Mouse (Mus musculus): Measurements from ENCODE around the gene Gstm4.

The Gstm4 gene

GRCm38 (mm10) chr3:108044394-108045140, at the start of gene Gstm4:
Gene Gstm4 (minus strand): TSS chr3:108044894.
- peak; percentile 82 to 89 for DNase-seq

- no peak for DNase-seq
Observed at GRCm38 (mm10) chr3:108094146-108094545, 49.5 kb upstream of the Gstm4 start.

- no peak for DNase-seq
Observed at GRCm38 (mm10) chr3:108093306-108093705, 48.6 kb upstream of the Gstm4 start.

- no peak for DNase-seq
Observed at GRCm38 (mm10) chr3:108092536-108093115, 47.9 kb upstream of the Gstm4 start, which contains the start of gene Gnat2. Gene Gnat2 (plus strand): TSS chr3:108092789.

GRCm38 (mm10) chr3:108092030-108092429, 47.3 kb upstream of the Gstm4 start:
- no peak for DNase-seq

- no peak for DNase-seq
Observed at GRCm38 (mm10) chr3:108090561-108090960, 45.9 kb upstream of the Gstm4 start.

DNA sequence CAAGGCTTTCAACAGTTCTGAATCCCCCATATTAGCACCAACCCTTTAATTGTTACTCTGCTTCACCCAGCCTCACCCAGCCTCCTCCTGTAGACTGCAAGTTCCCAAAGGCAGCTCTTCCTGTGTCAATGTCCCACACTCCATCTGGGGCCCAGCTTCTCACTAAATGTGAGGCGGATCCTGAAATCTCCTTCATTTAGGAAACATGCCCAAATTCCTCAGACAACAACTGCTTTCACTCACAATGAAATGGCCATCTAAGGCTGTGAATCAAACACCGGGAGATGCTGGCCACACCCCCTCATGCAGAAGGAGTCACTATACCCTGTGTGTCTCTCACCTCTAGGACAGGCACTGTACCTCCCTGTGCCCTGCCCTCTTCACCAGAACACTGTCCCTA, 45.2 kb upstream of the Gstm4 start:
- no peak for DNase-seq

- DNase-seq: no peak
Observed at GRCm38 (mm10) chr3:108088842-108089380, 44.2 kb upstream of the Gstm4 start.

DNA sequence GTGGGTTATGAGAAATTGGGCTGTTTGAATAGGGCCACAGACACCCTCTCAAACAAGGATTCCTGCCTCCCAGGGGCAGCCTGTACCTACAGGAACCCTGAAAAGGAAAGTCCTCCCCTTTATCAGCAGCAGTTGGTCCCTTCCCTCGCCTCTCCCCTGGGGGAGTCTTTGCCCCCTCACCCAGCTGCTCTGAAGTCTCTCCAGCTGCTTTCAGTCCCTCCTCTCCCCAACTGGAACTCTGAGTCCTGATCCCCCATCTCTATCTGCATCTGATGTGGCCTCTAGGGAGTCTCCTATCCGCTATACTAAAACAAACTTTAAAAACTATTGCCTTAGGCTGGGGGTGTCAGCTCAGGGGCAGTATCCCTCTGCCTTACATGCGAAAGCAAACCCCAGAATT, 42.6 kb upstream of the Gstm4 start:
- DNase-seq: no peak

DNA sequence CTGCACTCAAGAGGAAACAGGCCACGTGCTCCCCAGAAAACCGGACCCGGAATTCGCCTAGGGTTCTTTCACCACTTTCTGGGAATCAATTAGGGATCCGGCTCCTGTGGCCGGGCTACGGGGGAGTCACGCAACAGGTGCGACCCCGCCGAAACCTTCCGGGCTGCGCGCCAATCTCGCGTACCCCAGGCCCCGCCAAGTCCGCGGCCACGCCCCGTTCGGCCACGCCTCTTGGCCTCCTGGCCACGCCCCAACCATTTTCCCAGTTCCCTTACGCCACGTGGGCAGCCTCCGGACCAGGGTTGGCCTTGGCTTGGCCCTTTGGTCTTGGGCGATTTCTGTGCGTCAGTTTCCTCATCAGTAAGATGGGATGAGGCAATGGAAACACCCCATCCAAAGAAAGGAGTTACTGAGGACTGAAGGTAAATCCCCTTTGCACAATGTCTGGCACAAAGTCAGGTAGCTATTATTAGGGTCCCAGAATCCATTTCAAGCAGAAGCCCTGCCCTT, 41.8 kb upstream of the Gstm4 start, which contains the start of gene Ampd2:
Gene Ampd2 (minus strand): TSS at position 182 of the 510 bp plus-strand sequence.
- peak; percentile 56 to 73 for DNase-seq

DNA sequence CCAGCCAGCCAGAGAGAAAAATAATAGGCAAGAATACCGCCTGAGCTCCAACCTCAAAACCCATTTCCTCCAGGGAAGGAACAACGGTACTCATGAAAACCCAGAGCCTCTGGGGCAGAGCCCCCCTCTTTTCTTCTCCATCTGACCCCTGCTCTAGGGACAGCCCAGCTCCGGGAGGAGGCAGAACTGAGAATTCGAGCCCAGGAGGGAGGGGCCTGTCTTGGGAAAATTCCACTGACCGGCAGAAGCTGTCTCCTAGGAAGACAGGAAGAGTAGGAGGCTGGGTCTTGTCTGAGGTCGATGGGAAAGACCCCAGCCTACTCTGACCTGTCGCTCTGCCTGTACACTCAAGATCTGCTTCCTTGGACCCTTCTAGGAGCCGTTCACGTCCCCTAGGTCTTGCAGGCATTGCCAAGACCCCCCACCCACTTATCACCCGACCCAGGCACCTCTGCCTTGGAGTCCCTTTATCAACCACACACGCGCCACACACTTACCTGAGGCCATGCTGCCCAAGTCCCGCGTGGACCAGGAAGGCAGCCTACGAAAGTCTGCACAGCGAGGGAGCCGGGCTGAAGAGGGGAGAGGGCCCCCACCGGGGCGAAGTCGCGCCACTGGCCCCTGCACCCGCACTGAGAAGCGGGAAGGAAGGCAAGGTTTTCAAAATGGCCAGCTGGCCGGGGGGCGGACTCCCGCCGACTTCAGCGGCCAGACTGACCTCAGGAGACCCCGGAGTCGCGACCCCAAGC, 41.2 kb upstream of the Gstm4 start:
- peak; percentile 79 to 90 for DNase-seq

DNA sequence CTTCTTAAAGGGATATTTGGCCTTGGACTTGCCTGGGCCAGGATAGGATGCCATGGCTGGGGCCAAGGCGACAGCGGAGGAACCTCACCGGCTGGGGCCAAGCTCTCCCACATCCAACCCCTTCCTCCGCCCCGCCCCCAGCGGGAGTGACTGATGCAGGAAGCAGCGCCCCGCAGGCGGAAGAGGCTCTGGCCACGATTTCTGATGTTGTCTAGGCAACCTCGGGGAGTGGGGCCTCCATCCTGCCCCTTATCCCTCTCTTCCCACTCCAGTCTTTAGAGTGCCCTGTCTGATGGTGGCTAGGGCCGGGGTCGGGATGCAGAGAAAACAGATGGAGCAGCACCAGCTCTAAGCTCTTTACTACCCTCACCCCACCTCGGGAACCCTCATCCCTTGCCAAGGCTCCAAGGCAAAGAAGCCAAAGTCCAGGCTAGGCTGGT, 40.6 kb upstream of the Gstm4 start:
- peak; percentile 95 to 98 for DNase-seq

- no peak for DNase-seq
Observed at GRCm38 (mm10) chr3:108084767-108085270, 40.1 kb upstream of the Gstm4 start.

DNA sequence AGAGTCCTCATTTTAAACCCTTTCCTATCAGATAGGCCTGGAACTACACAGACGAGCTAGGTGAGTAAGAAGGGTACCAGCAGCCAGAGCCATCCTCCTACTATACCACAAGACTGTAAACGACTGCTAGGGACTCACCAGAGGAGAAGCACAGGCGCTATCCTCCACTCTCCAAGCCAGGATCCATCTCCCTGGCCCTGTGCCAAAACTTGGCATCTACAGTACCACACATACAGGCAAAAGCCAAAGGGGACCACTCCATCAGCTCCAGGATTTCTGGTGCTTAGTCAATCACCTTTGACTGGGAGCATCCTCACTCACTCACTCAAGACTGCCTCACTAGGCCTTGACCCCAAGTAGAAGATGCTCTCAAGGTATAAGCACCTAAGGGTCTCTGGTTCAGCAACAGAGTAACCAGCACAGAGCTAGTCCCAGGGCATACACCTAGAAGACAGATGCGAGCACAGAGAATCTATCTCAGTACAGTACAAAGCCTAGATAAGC, 39.3 kb upstream of the Gstm4 start:
- DNase-seq: peak; percentile 58 to 63

- no peak for DNase-seq
Observed at GRCm38 (mm10) chr3:108083161-108083560, 38.5 kb upstream of the Gstm4 start.

DNA sequence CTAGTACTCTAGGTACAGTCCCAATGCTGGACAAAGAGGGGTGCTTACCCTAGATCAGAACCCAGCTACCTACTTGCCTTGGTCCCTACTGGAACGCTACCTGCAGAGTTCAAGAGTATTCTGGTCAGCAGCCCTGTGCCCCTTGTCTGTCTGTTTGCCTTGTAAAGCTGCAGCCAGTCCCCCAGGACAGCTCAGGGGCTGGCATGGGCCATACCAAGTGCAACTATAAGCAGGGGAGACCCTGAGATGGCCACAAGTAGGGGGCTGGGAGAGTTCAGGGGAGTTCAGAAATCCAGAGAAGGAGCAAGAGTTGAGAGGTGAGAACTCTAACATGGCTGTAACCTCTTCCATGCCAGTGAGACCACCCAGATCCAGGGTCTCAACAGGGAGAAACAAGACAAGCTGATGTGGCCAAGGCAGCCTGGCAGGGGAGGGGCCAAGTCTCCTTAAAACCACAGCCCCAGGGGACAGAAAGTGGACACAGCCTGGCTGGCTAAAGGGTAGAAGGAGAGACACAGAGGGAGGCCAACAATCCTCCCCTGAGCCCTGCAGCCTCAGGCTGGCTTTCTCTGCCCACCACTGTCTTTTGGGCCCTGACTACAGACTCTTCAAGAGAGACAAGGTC, 37.7 kb upstream of the Gstm4 start:
- no peak for DNase-seq

GRCm38 (mm10) chr3:108081681-108082080, 37.0 kb upstream of the Gstm4 start:
- no peak for DNase-seq

GRCm38 (mm10) chr3:108076836-108077235, 32.1 kb upstream of the Gstm4 start:
- DNase-seq: no peak

GRCm38 (mm10) chr3:108072983-108073569, 28.4 kb upstream of the Gstm4 start:
- DNase-seq: no peak

- DNase-seq: peak; percentile 56 to 80
Observed at GRCm38 (mm10) chr3:108070295-108071293, 25.9 kb upstream of the Gstm4 start.
